Mouse (Mus musculus) gastrocnemius, postnatal 4 days (tissue): ENCODE measurements around the gene Ly9. TPM values are rescaled to one million over a fixed set of nuclear protein-coding genes. Genes with fewer than 3 reads are reported as not detected.

Experiments used
- DNase-seq, 2 experiments: peaks; one replicate each; pipeline ENCODE4 v3.0.0; 2021 to 2022; ENCODE audit warnings: low spot score in 2 of 2, mixed read lengths in 2 of 2
- long read RNA-seq, 2 experiments: library from polyadenylated mRNA; stranded (forward); transcript quantifications; one replicate each; pipeline ENCODE4 v2.0.0; 2021
- total RNA-seq, 2 experiments: library from RNA; stranded (reverse); gene quantifications; 2 replicates each; pipeline ENCODE4 v1.2.3; 2021

Gene Ly9
- total RNA-seq, result under 1 TPM; 0.37 to 0.54 TPM
- long read RNA-seq, experiment 1, result 0 reads
- long read RNA-seq, experiment 2, result 0 reads

DNA sequence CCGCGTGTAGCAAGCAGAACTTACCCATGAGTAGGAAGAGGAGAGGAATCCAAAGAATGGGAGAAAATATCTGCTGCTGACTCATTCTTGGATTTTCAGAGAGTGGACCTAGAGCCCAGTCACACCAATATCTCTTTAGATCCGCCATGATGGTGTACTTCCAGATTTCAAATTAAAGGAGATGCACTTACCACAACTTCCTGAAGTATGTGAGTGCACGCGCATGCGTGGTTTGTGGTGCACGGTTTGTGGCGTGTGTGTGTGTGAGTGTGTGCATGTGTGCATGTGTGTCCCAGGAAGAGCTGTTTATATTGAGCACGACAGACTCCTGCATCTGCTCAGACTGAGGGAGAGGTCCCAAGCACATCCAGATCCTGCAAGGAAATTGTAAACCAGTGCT lies at the start of gene Ly9:
Gene Ly9 (minus strand): TSS at position 235 of the 400 bp plus-strand sequence.
- DNase-seq, result no peak

DNA sequence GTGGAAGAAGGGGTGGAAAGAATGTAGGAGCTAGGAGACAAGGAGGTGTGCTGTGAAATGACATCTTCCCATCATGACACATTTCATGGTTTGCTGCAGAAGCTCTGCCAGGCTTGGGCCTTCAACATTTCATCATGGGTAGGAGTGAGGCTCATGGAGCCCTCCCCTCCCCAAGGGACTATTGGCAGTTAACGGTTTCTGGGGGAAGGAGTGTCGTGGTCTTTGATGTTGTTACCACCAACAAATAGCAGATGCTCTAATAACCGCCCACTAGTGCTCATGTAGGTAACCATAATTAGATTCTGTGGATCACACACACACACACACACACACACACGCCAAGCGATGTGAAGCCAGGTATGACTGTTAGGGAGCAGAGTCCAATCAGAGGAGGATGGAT lies 45.5 kb upstream of the Ly9 start, which contains the start of gene Slamf7:
Gene Slamf7 (minus strand): TSS at position 302 of the 400 bp plus-strand sequence.
- no peak for DNase-seq

DNA sequence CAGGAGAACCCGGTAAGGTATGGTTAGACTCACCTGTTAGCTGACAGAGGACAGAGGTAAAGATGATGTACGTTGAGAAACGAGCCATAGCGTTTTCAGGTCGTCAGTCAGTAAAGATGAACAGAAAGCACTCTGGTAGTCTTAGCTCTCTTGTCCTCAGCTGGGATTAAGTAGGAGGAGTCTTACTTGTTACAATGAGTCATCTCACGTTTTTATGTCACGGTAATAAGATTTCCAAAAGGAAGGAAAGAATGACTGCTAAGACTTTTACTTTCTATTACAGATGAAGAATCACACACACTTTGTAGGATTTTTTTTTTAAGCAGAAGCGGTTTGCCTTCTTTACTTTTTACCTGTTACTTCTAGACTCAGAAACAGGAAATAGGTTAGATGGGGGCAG lies 41.6 kb upstream of the Ly9 start:
- no peak for DNase-seq

DNA sequence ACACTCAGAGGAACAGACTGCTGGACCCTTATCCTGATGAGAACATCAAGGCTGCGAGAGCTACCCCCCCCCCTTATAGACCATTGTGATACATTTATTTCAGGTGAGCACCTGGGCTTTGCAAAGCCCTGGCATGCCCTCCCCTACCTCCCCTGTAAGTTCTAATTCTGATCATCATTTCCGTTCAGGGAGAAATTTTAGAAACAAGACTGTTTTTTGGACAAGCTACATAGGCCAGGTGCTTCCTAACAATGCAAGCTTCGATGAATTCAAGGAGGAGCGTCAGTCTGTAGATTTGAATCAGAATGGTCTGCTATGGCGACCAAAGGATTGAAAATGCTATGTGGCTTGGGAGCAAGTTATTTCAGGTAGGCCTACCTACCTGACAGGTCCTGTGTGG lies 40.5 kb upstream of the Ly9 start:
- DNase-seq, result no peak

DNA sequence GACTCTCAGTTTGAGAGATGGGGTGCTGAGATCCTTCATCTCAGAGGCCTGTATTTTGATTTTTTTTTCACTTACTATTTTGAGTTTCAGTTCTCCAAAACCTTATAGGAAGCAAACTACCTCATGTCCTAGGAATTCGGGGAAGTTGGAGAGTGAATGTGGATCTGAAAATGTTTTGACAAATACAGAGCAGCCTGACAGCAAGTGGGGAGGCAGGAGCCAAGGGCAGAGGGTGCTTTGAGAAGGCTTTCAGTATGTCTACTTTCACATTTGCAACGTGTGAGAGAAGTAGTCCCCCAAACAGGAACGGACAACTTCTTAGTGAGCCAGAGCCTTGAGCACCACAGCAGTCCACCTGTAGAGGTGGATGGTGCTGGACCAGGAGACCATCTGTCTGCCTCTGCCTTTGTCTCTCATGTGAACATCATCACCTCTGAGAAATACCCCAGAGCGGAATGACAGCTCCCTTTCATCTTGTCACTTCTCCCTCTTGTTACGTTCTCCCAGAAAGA lies 39.3 kb upstream of the Ly9 start:
- DNase-seq, result no peak

DNA sequence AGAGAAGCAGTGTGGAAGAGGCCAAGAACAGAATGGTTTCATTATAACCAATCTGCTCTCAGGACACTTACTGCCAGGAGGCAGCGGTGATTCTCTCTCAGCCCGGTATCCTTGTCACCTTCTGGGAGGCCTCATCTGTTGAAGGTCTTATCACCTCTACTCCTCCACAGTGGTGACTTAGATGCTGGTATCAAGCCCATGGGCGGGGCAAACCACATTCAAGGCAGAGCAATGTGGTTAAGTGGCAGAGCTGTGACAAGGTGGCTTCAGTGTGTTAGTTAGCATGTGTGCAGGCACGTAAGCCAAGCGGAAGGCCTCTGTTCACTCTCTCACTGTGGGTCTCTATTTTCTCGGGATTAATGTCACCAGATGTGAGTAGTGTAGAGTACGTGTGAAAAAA lies 36.4 kb upstream of the Ly9 start:
- DNase-seq, result no peak

DNA sequence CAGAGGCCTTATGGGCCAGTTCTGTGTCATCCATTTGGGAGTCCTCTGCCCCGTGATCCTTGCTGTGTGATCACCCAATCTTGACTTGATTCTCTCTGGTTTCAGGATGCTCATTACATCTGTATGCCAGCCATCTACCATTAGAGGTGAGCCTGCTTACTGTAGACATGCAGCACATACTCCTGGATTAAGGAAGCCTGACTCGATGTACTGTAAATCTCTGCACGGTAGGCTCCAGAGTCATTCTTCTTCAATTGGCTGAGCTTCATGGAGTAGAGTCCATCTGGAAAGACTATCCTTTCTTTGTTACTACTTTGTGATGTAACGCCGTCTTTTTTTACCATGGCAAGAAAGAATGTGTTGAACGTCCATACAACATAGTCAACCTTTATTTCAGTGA lies 33.6 kb upstream of the Ly9 start:
- DNase-seq, result no peak

DNA sequence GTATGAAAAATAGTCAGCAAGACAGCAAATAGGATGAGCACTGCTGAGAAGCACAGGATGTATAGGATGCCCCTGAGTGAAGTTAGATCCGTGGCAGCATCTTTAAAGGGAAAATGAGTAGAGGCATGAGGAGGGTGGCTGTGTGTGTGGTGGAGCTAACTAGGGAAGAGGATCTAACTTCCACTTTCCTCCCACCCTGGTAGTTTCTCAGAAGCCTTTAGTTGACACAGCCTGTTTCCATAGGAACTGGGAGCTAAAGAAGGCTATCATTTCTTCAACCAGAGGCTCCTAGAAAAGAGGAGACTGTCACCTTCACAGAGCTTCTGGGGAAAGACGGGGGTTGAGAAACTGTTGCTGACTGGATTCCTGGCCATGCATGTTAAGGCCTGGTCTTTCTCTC lies 31.5 kb upstream of the Ly9 start:
- DNase-seq, result no peak

DNA sequence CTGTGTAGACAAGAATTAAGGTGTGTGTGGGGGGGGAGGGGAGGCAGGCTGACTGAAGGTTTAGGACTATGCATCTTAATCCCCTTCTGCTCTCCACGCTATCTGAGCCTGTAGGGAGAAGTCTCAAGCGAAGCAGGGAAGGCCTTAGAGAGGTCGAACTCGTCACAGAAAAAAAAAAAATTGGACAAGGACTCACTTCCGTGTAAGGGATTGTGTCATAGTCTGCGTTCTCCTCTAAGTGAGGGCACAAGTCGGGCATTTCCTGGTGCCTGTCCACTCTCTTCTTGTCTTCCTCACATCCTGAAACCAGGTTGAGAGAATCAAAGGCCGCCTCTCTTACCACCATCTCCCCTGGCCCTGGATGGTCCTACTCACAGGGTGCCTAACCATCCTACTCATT lies 29.9 kb upstream of the Ly9 start:
- no peak for DNase-seq

DNA sequence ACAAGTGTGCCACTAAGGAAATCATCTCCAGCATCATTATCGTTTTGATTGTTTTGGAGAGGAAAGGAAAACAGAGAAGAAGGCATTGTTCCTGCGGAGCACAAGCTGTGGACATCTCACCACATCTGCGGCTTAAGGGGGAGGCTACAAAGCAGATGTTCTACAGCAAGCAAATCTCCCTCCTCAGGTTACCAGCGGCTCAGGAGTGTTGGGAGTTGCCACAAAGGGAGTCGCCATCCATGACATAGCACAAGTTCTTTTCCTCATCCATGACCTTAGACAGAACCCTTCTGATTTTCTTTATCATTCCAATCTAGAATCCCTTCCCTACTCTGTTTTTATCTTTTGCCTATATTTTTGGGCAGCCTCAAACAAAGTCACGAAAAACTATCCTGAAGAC lies 28.5 kb upstream of the Ly9 start:
- no peak for DNase-seq

DNA sequence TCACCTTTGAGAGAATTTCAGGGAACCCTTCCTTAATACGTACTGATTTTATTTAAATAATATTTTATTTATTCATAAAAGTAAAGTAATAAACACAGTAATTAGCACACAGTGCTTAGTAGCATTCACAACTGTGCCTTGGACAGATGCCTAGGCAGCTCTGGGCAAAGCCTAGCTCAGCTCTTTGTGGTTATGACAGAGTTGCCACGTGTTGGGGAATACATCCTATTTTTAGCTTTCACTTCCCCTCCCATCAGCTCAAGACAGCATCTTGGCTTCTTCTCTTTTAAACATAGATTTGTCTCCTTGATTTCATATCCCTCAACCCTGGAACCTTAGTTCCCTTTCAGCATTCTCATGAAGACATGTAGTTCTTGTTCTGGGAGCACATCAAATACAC lies 24.2 kb upstream of the Ly9 start:
- no peak for DNase-seq

DNA sequence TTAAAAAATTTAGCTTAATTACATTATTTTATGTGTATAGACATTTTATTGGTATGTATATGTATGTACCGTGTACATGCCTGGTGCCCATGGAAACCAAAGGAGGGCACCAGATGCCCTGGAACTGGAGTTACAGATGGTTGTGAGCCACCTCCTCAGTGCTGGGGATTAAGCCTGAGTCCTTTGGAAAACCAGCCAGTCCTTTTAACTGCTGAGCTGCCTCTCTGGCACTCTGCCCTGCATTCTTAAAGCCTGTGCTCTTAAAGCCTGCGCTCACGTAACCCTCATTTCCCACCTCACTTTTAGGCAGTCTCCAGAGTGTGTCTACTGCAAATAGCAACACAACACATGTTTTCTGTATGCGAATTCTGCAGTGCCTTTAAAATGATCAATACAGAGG lies 23.7 kb upstream of the Ly9 start:
- no peak for DNase-seq

DNA sequence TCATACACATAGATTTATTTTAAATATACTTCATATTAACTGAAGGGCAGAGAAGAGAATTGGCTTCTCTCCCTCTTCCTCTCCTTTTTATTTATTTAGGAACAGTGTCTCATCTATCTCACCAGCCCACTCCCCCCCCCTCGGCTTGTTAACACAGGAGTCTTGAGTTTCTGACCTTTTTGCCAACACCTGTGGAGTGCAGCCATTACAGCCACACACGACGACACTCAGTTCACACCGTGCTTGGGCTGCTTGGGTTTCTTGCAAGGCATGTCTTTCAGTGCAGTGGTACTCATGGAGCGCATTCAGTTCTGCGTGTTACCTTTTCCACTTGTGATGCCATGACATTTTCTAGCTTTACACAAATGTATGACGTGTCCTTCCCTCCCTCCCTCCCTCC lies 22.8 kb upstream of the Ly9 start:
- DNase-seq, result no peak

DNA sequence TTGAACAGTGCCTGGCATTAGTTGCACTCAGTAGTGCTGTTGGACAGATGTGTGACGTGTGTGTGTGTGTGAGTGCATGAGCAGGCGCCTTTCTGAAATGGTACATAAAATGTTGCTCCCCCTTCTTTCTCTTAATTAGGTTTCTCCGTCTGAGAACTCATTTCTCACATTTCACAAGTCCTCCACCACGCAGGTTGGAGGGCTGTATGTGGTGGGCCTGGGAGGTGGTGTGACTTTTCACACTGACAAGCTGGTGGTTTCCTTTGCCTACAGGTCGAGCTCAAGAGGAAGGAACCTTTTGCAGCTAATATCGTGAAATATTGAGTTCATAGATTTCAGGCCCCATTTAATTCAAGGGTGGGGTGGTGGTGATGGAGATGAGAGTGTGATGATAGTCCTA lies 22.0 kb upstream of the Ly9 start:
- DNase-seq, result no peak

DNA sequence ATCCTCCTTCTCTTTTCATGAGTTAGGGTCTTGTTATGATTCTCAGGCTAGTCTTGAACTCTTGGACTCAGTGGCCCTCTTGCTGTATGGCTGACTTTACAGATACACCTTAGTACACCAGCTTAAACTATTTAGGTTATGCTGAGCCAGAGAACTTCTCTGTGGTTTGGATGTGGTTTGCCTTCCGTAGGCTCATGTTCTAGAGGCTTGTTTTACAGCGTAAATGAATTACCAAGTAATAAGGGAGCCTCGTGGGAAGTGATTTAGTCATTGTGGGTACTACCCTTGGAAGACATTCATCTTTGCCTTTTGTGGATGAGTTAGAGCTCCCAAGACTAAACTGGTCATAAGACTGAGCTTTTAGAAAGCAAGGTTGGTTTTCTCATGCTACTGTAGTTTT lies 20.6 kb upstream of the Ly9 start:
- no peak for DNase-seq

DNA sequence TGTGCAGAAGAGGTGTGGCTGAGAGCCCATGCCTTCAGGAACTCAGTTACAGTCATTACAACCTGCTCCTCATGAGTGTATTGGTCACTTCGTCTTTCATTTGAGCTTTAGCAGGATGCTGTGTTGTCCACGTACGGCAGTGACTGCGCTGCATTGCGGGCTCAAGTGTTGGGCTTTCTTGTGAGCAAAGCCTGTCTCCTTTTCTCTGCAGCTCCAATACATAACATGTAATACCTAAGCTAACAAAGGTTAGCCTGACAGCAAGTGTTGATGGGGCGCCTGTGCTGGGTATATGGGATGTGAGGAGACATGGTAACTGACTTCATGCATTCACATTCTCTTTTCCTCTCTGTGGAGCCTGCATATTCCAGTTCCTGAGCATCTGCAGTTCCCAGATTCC lies 12.9 kb upstream of the Ly9 start:
- no peak for DNase-seq

DNA sequence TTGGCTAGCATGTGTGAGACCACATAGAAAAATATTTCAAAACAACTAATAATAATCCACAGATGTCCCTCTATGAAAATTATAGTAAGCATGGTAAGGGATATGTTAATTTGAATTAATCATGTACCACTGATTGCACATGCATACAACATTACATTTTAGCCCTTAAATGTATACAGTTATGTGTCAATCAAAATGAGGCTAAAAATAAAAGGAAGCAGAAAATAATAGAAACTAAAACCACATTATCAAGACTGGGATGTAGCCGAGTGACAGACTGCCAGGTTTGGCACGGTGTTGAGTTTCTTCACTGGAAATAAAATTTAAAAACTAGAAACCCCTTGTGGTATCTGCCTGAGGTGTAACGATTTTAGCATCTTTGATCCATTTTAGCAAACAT lies 12.4 kb upstream of the Ly9 start:
- DNase-seq, result no peak

DNA sequence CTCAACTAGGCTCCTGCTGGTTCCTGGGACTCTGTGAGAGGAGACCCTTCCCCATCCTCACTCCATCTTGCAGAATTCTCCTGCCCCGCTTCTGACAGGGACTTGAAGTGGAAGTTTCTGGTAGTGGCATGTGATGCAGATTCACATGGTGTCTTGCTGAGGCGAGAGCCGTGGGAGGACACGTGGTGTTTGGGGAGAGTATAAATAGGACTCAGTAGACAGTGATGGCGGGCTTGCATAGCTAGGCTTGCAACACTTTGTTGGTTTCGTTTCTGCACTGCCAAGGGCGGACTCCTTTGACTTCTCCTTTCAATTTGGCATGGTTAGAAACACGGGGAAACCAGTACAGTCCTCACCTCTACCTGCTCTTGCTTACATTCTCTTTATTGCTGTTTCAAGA lies 11.8 kb upstream of the Ly9 start:
- no peak for DNase-seq

DNA sequence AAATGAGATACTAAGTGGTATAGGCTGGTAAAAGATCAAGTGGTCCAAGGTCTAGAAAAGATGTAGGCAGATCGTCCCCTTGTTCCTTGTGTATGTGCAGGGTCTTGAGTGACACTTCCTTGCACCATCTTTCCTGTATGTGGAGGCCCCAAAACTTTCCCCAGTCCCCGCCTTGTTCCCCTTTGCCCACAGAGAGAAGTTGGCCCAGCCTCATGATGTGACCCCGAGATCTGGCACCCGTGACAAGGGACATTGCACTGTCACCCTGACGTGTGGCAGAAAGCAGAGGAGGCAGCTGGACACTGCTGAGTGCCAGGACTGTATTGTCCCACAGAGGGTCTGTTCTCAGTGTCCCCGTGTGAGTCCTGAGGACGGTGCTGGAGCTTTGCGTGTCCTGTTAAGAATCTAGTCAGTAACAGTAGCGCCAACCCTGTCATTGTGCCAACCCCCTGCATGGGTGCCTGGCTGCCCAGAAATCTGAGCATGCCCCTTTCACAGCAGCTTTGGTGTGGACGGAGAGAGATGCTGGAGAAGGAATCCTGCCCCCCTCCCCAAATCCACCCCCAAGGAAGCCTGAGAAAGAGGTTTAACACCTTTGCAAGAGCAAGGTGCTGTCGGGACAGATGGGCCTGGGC lies 9.8 kb upstream of the Ly9 start:
- DNase-seq, result no peak

DNA sequence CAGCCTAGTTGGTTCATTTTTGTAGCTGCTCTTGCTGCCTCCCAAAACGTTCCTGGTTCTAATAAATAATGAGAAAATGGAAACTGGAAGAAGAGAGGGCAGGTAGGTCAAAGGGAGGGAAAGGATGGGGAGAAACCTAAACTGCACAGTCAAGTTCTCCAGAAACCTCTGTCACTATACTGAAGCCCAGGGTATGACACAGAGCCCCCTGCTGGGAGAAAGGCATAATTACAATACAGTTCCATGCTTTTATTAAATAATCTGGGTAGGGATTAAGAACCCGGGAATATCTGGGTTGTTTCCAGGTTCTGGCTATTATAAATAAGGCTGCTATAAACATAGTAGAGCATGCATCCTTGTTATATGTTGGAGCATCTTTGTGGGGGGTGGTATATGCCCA lies 6.8 kb upstream of the Ly9 start:
- DNase-seq, result no peak

DNA sequence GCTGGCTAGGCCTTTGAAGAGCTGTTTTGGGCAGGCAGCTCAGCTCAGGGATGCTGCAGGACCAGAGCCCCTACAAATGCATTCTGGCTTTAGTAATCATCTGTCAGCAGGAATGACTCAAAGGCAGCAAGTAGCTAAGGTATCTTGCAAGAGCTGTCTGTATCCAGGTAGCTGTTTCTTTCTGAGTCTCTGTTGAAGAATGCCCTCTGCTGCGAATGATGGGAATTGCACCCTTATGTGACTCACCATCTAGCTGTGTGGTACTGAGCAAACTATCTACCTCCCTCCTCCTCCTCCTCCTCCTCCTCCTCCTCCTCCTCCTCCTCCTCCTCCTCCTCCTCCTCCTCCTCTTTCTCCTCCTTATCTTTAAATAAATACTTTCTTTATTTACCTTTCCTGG lies 3.6 kb upstream of the Ly9 start:
- DNase-seq, result no peak

DNA sequence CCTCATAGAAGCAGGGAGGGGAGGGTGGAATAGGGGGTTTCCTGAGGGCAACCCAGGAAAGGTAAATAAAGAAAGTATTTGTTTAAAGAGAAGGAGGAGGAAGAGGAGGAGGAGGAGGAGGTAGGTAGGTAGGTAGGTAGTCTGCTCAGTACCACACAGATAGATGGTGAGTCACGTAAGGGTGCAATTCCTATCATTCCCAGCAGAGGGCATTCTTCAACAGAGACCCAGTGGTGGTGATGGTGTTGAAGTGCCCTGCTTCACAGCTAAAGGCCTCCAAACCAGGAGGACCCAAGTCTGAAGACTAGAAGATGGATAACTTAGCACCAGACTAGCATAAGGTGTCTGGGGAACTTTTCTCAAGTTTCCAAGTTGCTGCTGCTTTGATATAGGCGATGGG lies 2.8 kb upstream of the Ly9 start:
- no peak for DNase-seq

DNA sequence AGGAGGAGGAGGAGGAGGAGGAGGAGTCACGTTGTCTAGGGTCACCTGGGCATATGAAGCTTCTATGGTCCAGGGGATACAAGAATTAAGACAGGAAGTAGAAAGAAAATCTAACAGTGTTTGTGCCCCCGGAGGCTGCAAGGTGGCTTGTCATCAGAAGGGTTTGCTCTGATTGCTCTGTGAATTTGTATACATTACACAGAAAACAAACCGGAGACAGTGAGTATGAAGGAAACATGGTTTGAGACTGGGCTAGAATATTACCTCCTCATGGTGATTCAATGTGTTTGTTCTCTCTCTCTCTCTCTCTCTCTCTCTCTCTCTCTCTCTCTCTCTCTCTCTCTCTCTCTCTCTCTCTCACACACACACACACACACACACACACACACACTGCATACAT lies 554 bp downstream of the Ly9 start:
- DNase-seq, result no peak

DNA sequence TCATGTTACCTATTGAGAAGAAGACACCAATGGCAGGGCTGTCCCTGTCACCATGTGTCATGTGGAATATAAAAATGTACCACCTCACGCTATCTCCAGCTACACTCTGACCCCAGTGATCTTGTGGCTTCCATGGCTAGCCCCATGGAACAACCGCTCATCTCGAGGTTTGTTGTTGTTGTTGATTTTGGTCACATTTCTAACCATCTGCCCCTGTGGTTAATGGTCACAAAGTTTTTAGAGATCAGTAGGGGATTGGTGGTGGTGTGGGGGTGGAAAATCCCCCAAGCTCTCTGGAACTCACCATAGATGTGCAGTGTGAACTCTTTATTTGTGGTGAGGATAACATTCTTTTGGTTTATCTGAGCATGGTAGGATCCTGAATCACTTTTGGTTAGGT lies 2.5 kb downstream of the Ly9 start:
- no peak for DNase-seq
